Mouse (Mus musculus) liver, adult 2 months (tissue): ENCODE measurements at regions not wholly inside any gene's neighbourhood (a gene's known extent, or its start where the extent isn't known, plus 50 kb on each side); places are given as distances from the start of the nearest gene placed in this dataset.

Source experiments
- CTCF ChIP-seq: fragments of 200-500 bp; IDR thresholded peaks from 2 replicates; pipeline ENCODE4 v1.5.1; 2011; ENCODE audit warnings: low read depth, low read length, control low read depth
- POLR2A ChIP-seq: fragments of 200-500 bp; IDR thresholded peaks from 2 replicates; pipeline ENCODE4 v1.6.1; 2011; ENCODE audit warnings: low read length, control low read depth; ENCODE audit not compliant: insufficient read depth; ENCODE audit errors: extremely low read depth

DNA sequence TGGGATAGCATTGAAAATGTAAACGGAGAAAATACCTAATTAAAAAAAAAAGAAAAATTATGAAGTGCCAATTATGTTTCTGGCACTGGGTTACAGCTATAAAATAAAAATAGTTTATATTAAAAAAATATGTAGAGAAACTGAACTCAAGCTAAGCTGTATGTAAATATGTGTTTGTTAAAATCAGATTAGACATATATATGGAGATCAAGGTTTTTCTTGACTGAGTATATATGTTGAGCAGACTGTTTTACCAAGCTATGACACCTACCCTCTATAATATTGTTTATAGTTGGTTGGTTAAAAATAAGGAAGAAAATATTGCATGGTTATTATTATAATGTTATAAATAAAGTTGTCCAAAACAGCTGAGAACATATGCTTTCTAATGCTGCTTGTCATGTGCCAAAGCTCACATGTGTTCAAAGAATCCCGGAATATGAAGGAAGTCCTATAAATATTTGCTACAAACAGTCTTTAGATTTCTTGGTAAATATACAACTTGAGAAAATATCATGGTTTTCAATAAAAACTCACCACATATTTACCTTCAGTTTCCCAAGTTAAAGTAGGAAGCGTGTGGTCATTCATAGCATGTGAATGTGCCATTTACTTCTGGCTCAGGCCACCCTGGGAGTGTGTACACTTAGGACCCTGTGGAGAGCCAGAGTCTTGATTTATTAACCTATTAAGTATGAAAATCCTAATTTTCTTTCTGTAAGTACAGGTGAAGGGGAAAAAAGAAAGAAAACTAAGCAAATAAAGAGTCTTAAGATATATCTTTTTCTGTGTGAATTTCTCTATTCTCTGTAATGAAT lies 118.4 kb upstream of the Igsf10 start:
- TF ChIP-seq CTCF, result no peak
- no peak for TF ChIP-seq POLR2A
